Mouse (Mus musculus): ENCODE measurements around the gene Stat4. TPM values are rescaled to one million over a fixed set of nuclear protein-coding genes. Genes with fewer than 3 reads are reported as not detected.

Gene Stat4
- not detected for polyA plus RNA-seq (2012; fragmentation: generic; extraction: Trizol)

GRCm38 (mm10) chr1:51986848-51987247, at the start of gene Stat4:
Gene Stat4, plus strand, starts transcription at chr1:51987148.
- no peaks in the 10 kb centered on the region for H3K79me2 ChIP-seq (ENCODE audit: control insufficient read depth, insufficient read depth)
- no peaks in the 10 kb centered on the region for H3K36me3 ChIP-seq (ENCODE audit: control insufficient read depth, insufficient read depth)

GRCm38 (mm10) chr1:51938357-51938756, 48.6 kb upstream of the Stat4 start:
- no peak overlapping the region for H3K4me2 ChIP-seq (ENCODE audit: low read depth)
- no peaks in the 10 kb centered on the region for H3K36me3 ChIP-seq (ENCODE audit: control insufficient read depth, insufficient read depth)
- no peaks in the 10 kb centered on the region for H3K79me2 ChIP-seq (ENCODE audit: control insufficient read depth, insufficient read depth)
- TF ChIP-seq TCF12 (IDR thresholded peaks at IDR 0.05; ENCODE audit: insufficient read depth, poor library complexity, severe bottlenecking) (no peak), POLR2AphosphoS2 (IDR thresholded peaks at IDR 0.05; ENCODE audit: insufficient read length, low read depth) (no peak), CEBPB (IDR thresholded peaks at IDR 0.05; ENCODE audit: insufficient read depth, poor library complexity, severe bottlenecking) (no peak), E2F4 (IDR thresholded peaks at IDR 0.05; ENCODE audit: insufficient read depth) (no peak), MYOD1 (IDR thresholded peaks at IDR 0.05; ENCODE audit: control insufficient read depth in 1 of 3, insufficient read length in 2 of 3, low read depth in 2 of 3) (no peak), MYOG (IDR thresholded peaks at IDR 0.05; ENCODE audit: control insufficient read depth in 1 of 3, insufficient read depth in 1 of 3, insufficient read length in 2 of 3, low read depth in 2 of 3) (no peak), SRF (IDR thresholded peaks at IDR 0.05; ENCODE audit: control insufficient read depth, insufficient read length, low read depth) (no peak), REST (IDR thresholded peaks at IDR 0.05; ENCODE audit: insufficient read depth, insufficient read length) (no peak), USF1 (IDR thresholded peaks at IDR 0.05; ENCODE audit: low read depth) (no peak), POLR2A (IDR thresholded peaks at IDR 0.05; ENCODE audit: insufficient read length, low read depth) (no peak), TCF3 (IDR thresholded peaks at IDR 0.05; ENCODE audit: insufficient read length, low read depth) (no peak), MAX (IDR thresholded peaks at IDR 0.05; ENCODE audit: low read depth) (no peak)
- H3K27me3 ChIP-seq (ENCODE audit: control insufficient read depth, insufficient read depth, insufficient read length), result no peaks in the 10 kb centered on the region
- no peak overlapping the region for H3ac ChIP-seq (ENCODE audit: control insufficient read depth, insufficient read length)
- no peak overlapping the region for H3K4me3 ChIP-seq

More at GRCm38 (mm10) chr1:51986848-51987247, at the start of gene Stat4:
- no peak within 1 kb of the TSS for H3K4me3 ChIP-seq
- TF ChIP-seq TCF3 (IDR thresholded peaks at IDR 0.05; ENCODE audit: insufficient read length, low read depth) (no peak), MYOG (IDR thresholded peaks at IDR 0.05; ENCODE audit: control insufficient read depth in 1 of 3, insufficient read depth in 1 of 3, insufficient read length in 2 of 3, low read depth in 2 of 3) (no peak), POLR2A (IDR thresholded peaks at IDR 0.05; ENCODE audit: insufficient read length, low read depth) (no peak), SRF (IDR thresholded peaks at IDR 0.05; ENCODE audit: control insufficient read depth, insufficient read length, low read depth) (no peak), POLR2AphosphoS2 (IDR thresholded peaks at IDR 0.05; ENCODE audit: insufficient read length, low read depth) (no peak), MYOD1 (IDR thresholded peaks at IDR 0.05; ENCODE audit: control insufficient read depth in 1 of 3, insufficient read length in 2 of 3, low read depth in 2 of 3) (no peak), MAX (IDR thresholded peaks at IDR 0.05; ENCODE audit: low read depth) (no peak), USF1 (IDR thresholded peaks at IDR 0.05; ENCODE audit: low read depth) (no peak), TCF12 (IDR thresholded peaks at IDR 0.05; ENCODE audit: insufficient read depth, poor library complexity, severe bottlenecking) (no peak), CEBPB (IDR thresholded peaks at IDR 0.05; ENCODE audit: insufficient read depth, poor library complexity, severe bottlenecking) (no peak), E2F4 (IDR thresholded peaks at IDR 0.05; ENCODE audit: insufficient read depth) (no peak), REST (IDR thresholded peaks at IDR 0.05; ENCODE audit: insufficient read depth, insufficient read length) (no peak)
- no peak within 1 kb of the TSS for H3K4me2 ChIP-seq (ENCODE audit: low read depth)
- H3K27me3 ChIP-seq (ENCODE audit: control insufficient read depth, insufficient read depth, insufficient read length), result no peaks in the 10 kb centered on the region
- H3ac ChIP-seq (ENCODE audit: control insufficient read depth, insufficient read length), result no peak within 1 kb of the TSS

- Histone ChIP-seq H3K4me3 (no peak overlapping the region), H3K27me3 (ENCODE audit: control insufficient read depth, insufficient read depth, insufficient read length) (no peaks in the 10 kb centered on the region), H3K79me2 (ENCODE audit: control insufficient read depth, insufficient read depth) (no peaks in the 10 kb centered on the region), H3K4me2 (ENCODE audit: low read depth) (no peak overlapping the region), H3K36me3 (ENCODE audit: control insufficient read depth, insufficient read depth) (no peaks in the 10 kb centered on the region), H3ac (ENCODE audit: control insufficient read depth, insufficient read length) (no peak overlapping the region)
- TF ChIP-seq MYOD1 (IDR thresholded peaks at IDR 0.05; ENCODE audit: control insufficient read depth in 1 of 3, insufficient read length in 2 of 3, low read depth in 2 of 3), result no peak
- TF ChIP-seq E2F4 (IDR thresholded peaks at IDR 0.05; ENCODE audit: insufficient read depth), result no peak
- no peak for TF ChIP-seq TCF12 (IDR thresholded peaks at IDR 0.05; ENCODE audit: insufficient read depth, poor library complexity, severe bottlenecking)
- no peak for TF ChIP-seq MYOG (IDR thresholded peaks at IDR 0.05; ENCODE audit: control insufficient read depth in 1 of 3, insufficient read depth in 1 of 3, insufficient read length in 2 of 3, low read depth in 2 of 3)
- TF ChIP-seq POLR2A (IDR thresholded peaks at IDR 0.05; ENCODE audit: insufficient read length, low read depth), result no peak
- TF ChIP-seq TCF3 (IDR thresholded peaks at IDR 0.05; ENCODE audit: insufficient read length, low read depth), result no peak
- TF ChIP-seq REST (IDR thresholded peaks at IDR 0.05; ENCODE audit: insufficient read depth, insufficient read length), result no peak
- no peak for TF ChIP-seq USF1 (IDR thresholded peaks at IDR 0.05; ENCODE audit: low read depth)
Measured at GRCm38 (mm10) chr1:51944755-51945154, 42.2 kb upstream of the Stat4 start.

GRCm38 (mm10) chr1:51947116-51947515, 39.8 kb upstream of the Stat4 start:
- TF ChIP-seq POLR2AphosphoS2 (IDR thresholded peaks at IDR 0.05; ENCODE audit: insufficient read length, low read depth) (no peak), TCF12 (IDR thresholded peaks at IDR 0.05; ENCODE audit: insufficient read depth, poor library complexity, severe bottlenecking) (no peak), MYOG (IDR thresholded peaks at IDR 0.05; ENCODE audit: control insufficient read depth in 1 of 3, insufficient read depth in 1 of 3, insufficient read length in 2 of 3, low read depth in 2 of 3) (no peak), REST (IDR thresholded peaks at IDR 0.05; ENCODE audit: insufficient read depth, insufficient read length) (no peak), POLR2A (IDR thresholded peaks at IDR 0.05; ENCODE audit: insufficient read length, low read depth) (no peak), MAX (IDR thresholded peaks at IDR 0.05; ENCODE audit: low read depth) (no peak), TCF3 (IDR thresholded peaks at IDR 0.05; ENCODE audit: insufficient read length, low read depth) (no peak), CEBPB (IDR thresholded peaks at IDR 0.05; ENCODE audit: insufficient read depth, poor library complexity, severe bottlenecking) (no peak), MYOD1 (IDR thresholded peaks at IDR 0.05; ENCODE audit: control insufficient read depth in 1 of 3, insufficient read length in 2 of 3, low read depth in 2 of 3) (no peak), E2F4 (IDR thresholded peaks at IDR 0.05; ENCODE audit: insufficient read depth) (no peak), SRF (IDR thresholded peaks at IDR 0.05; ENCODE audit: control insufficient read depth, insufficient read length, low read depth) (no peak), USF1 (IDR thresholded peaks at IDR 0.05; ENCODE audit: low read depth) (no peak)
- H3K36me3 ChIP-seq (ENCODE audit: control insufficient read depth, insufficient read depth), result no peaks in the 10 kb centered on the region
- H3K4me2 ChIP-seq (ENCODE audit: low read depth), result no peak overlapping the region
- H3K4me3 ChIP-seq, result no peak overlapping the region
- no peaks in the 10 kb centered on the region for H3K79me2 ChIP-seq (ENCODE audit: control insufficient read depth, insufficient read depth)
- H3ac ChIP-seq (ENCODE audit: control insufficient read depth, insufficient read length), result no peak overlapping the region
- H3K27me3 ChIP-seq (ENCODE audit: control insufficient read depth, insufficient read depth, insufficient read length), result no peaks in the 10 kb centered on the region

Data from myocyte (in vitro differentiated cells).